11 mouse cellular contexts compared by ENCODE assay signal in the genomic region with DNA sequence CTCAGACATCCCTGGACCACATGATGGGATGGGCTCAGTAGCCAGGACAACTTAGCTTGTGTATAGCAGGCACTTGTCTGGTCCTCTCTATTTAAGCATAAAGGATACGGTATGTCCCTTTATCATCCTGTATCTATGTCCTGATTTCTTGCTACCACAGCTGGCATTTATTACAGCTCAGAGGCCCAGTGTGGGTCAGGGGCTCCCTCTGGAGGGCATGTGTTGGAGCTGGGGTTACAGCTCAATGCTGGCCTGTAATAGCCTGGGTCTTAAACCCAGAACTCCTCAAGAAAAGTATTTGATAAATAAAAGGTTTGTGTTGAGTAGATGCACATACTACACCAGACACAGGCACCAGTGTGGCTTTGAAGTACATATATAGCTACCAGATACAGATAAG. TPM values are rescaled to one million over a fixed set of nuclear protein-coding genes. Genes with fewer than 3 reads are reported as not detected.
DNase-seq lines count a peak whose midpoint lies in the region; ATAC-seq and TF ChIP-seq lines count a peak whose summit lies in the region.
"Had no signal": no experiment of that assay in that cellular context is flagged by ENCODE, and none has a peak within 500 bp of the region (broad histone marks: within the 10 kb centered on the region; RNA-seq: fewer than 3 reads in every experiment).

No protein-coding gene starts in this region.

- H3K36me3 ChIP-seq in liver, postnatal 0 days (replicated peaks; ENCODE audit: insufficient read depth, low read length), result no peaks in the 10 kb centered on the region

- TF ChIP-seq EP300 in liver, postnatal 0 days (IDR thresholded peaks at IDR 0.05; ENCODE audit: low read depth), result no peak

- H3K4me1 ChIP-seq in liver, postnatal 0 days (ENCODE audit: insufficient read depth), result no peaks in the 10 kb centered on the region

- intact Hi-C loops in gastrocnemius, adult 2 months (cut with DNase I), result no loop called here

- no peak overlapping the region for H3K9ac ChIP-seq in liver, postnatal 0 days (replicated peaks)

- no peak for DNase-seq in gastrocnemius, adult 2 months
- no peak for DNase-seq in gastrocnemius, postnatal 4 days (ENCODE audit: low spot score in 2 of 2)
- DNase-seq in liver, postnatal 0 days, result no peak
- DNase-seq in liver (no peak), NIH3T3 (ENCODE audit: low read depth) (peak; percentile 71)
- peak; percentile 37 for DNase-seq in mesoderm, embryonic 11.5 days (ENCODE audit: low read depth, low spot score)
- no peak for DNase-seq in urinary bladder, postnatal 36 days (ENCODE audit: low spot score in 2 of 2)
- DNase-seq: gastrocnemius, postnatal 36 days had no signal

- peak; percentile 51 for TF ChIP-seq CTCF in gastrocnemius, adult 2 months (IDR thresholded peaks at IDR 0.05)
- TF ChIP-seq CTCF in liver, postnatal 0 days (IDR thresholded peaks at IDR 0.05; ENCODE audit: low read depth), result peak; percentile 39

- H3K4me3 ChIP-seq in gastrocnemius, adult 2 months, result no peak overlapping the region
- no peak overlapping the region for H3K4me3 ChIP-seq in liver, postnatal 0 days (ENCODE audit: low read depth, low read length)

- no peak for ATAC-seq in liver, postnatal 0 days
- no peak for ATAC-seq in erythroblast, adult 5-6 weeks (replicated peaks; ENCODE audit: low FRiP score, poor library complexity, severe bottlenecking)

- 64% methylated on average over 1 of the region's 1 CpGs for WGBS in liver, postnatal 0 days (ENCODE audit: insufficient replicate concordance)

- H3K27ac ChIP-seq in gastrocnemius, adult 2 months, result no peak overlapping the region
- H3K27ac ChIP-seq in liver, postnatal 0 days (ENCODE audit: low read depth), result no peak overlapping the region

- H3K4me2 ChIP-seq in liver, postnatal 0 days (ENCODE audit: low read depth, low read length), result no peak overlapping the region

- H3K9me3 ChIP-seq in liver, postnatal 0 days (ENCODE audit: low read length), result no peaks in the 10 kb centered on the region

- no peaks in the 10 kb centered on the region for H3K27me3 ChIP-seq in liver, postnatal 0 days (ENCODE audit: insufficient read depth, low read length)

RNA-seq across cellular contexts. Expression of gene Ppp2r2c, which starts 51.8 kb away (rescaled TPM):
- under 1 TPM; 0.17 to 0.18 TPM for total RNA-seq in gastrocnemius, adult 2 months (2021)
- 1 to 10 TPM; 1.2 to 1.8 TPM for total RNA-seq in gastrocnemius, postnatal 4 days (2021)
- not detected in 2 replicates for polyA plus RNA-seq in liver, postnatal 0 days (2015; fragmentation: Nextera tagmentation; extraction: Ambion mirVana)
- not detected in 2 replicates for total RNA-seq in erythroblast, adult 5-6 weeks (2015; ENCODE audit: low replicate concordance)
- 0.26 TPM in 1 of 2 replicates, not detected in the other for total RNA-seq in erythroblast, adult 5-6 weeks (2017; ENCODE audit: low replicate concordance)
- total RNA-seq: megakaryocyte-erythroid progenitor cell, adult 5-6 weeks; MEL had no signal

Comparison
In these comparisons a context has a peak if more than half of its experiments do, and no peak if none do; other contexts are left out.
1. DNase-seq: peak in NIH3T3 (single experiment) and mesoderm, embryonic 11.5 days (single experiment); none in gastrocnemius, adult 2 months (single experiment), gastrocnemius, postnatal 4 days (0 of 2), liver, postnatal 0 days (single experiment), liver (single experiment) and urinary bladder, postnatal 36 days (0 of 2).